Mouse (Mus musculus) lung, postnatal 0 days (tissue): ENCODE results near the gene Cdkal1. TPM values are rescaled to one million over a fixed set of nuclear protein-coding genes. Genes with fewer than 3 reads are reported as not detected.

Experiments used
- ATAC-seq: fragments of 200-750 bp; cut with Nextera tagmentation; 2 replicates; pipeline ENCODE4 v1.8.0; 2017; ENCODE audit warnings: moderate library complexity
- DNase-seq: peaks from one replicate; pipeline ENCODE4 v3.0.0-alpha.2; 2016; ENCODE audit warnings: low spot score
- H3K27ac ChIP-seq: fragments of 300-500 bp; sonication (generic); 2 replicates; pipeline ENCODE4 v1.5.1; 2014; ENCODE audit warnings: antibody characterized with exemption, mild to moderate bottlenecking, low read length, mixed read lengths
- H3K27me3 ChIP-seq: fragments of 300-500 bp; sonication (generic); replicated peaks from 2 replicates; pipeline ENCODE4 v1.6.1; 2014; ENCODE audit warnings: low read length, mixed read lengths; ENCODE audit not compliant: insufficient read depth
- H3K36me3 ChIP-seq: fragments of 300-500 bp; sonication (generic); 2 replicates; pipeline ENCODE4 v1.6.1; 2014; ENCODE audit warnings: low read length, mixed read lengths; ENCODE audit not compliant: insufficient read depth
- H3K4me1 ChIP-seq: fragments of 300-500 bp; sonication (generic); 2 replicates; pipeline ENCODE4 v1.6.1; 2014; ENCODE audit warnings: antibody characterized with exemption, low read depth, low read length, mixed read lengths; ENCODE audit not compliant: insufficient read depth
- H3K4me2 ChIP-seq: fragments of 300-500 bp; sonication (generic); replicated peaks from 2 replicates; pipeline ENCODE4 v1.6.1; 2014; ENCODE audit warnings: low read depth, mild to moderate bottlenecking, low read length, moderate library complexity, mixed read lengths
- H3K4me3 ChIP-seq: fragments of 300-500 bp; sonication (generic); 2 replicates; pipeline ENCODE4 v1.5.1; 2014; ENCODE audit warnings: low read depth, low read length
- H3K9ac ChIP-seq: fragments of 300-500 bp; sonication (generic); replicated peaks from 2 replicates; pipeline ENCODE4 v1.6.1; 2014; ENCODE audit warnings: low read depth, mild to moderate bottlenecking
- H3K9me3 ChIP-seq: fragments of 300-500 bp; sonication (generic); 2 replicates; pipeline ENCODE4 v1.6.1; 2016; ENCODE audit warnings: low read length, mixed read lengths
- CTCF ChIP-seq: IDR thresholded peaks from 2 replicates; pipeline ENCODE4 v1.5.1; 2016; ENCODE audit warnings: antibody characterized with exemption, mild to moderate bottlenecking
- EP300 ChIP-seq: IDR thresholded peaks from 2 replicates; pipeline ENCODE4 v1.6.1; 2016; ENCODE audit warnings: antibody characterized with exemption, mild to moderate bottlenecking, control low read depth
- WGBS: fragments of 180-500 bp; shearing (Covaris S2); extraction: QIAGEN DNeasy Blood & Tissue Kit; methylation state at CpG from one replicate; pipeline ENCODE4 v1.1.7; 2014; 5-methylcytosine and 5-hydroxymethylcytosine counted together
- polyA plus RNA-seq: library from polyadenylated mRNA; unstranded; fragments of >200 nt; fragmentation: Nextera tagmentation; extraction: Ambion mirVana; gene quantifications from 2 replicates; pipeline ENCODE4 v1.2.1, GENCODE M21; 2015

Cdkal1 gene
- polyA plus RNA-seq, 1 experiment from 2014 or later: 14.7 TPM

- no peaks in the 10 kb centered on the region for H3K9me3 ChIP-seq
- ATAC-seq: no peak
- no peak for DNase-seq
- no peak overlapping the region for H3K9ac ChIP-seq
- H3K4me2 ChIP-seq: no peak overlapping the region
- 26% methylated on average over 6 of the region's 6 CpGs for WGBS
- TF ChIP-seq EP300: no peak
- no peak for TF ChIP-seq CTCF
- no peak overlapping the region for H3K4me3 ChIP-seq
- H3K4me1 ChIP-seq: peaks cover 5% of the 10 kb centered on the region; the same call in 1 of the 2 replicates
- H3K27me3 ChIP-seq: no peaks in the 10 kb centered on the region
- H3K27ac ChIP-seq: 0 out of 2 replicates have a peak overlapping the region, but pooled peaks have one; percentile 7
- H3K36me3 ChIP-seq: no peaks in the 10 kb centered on the region
These were observed 655.8 kb downstream of the Cdkal1 start for GRCm38 (mm10) chr13:29199679-29200078.

DNA sequence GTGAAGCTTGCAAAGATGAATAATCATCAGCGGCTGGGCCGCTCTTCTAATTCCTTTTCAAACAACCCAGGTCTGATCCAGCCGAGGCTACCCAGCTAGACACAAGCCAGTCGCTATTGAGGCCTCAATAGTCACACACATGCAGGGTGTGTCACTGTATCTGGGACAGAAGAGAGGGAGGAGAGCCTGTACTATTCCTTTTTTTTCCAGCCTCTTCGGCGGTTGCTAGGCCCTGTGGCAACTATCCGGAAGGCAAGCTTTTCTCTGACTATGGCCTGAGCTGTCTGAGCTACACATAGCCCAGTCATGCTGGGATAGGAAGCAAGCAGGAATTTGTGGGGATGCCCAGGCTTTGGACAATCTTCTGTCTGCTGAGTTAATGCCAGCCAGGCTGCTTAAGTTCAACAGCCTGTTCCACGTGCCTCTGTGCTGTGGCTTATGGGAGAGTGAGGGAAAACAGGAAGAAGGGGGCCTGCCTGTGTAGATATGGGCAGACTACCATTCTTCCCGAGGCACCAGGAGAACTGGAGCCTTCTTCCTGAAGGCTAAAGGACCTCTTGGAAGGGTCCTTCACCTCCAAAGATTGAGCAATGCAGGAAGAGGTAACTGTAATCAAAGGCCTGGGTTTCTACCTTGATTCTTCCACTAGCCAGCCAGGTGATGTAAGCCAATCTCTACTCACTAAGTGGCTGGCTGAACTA lies 658.5 kb downstream of the Cdkal1 start:
- Histone ChIP-seq H3K36me3 (no peaks in the 10 kb centered on the region), H3K9ac (no peak overlapping the region), H3K27me3 (no peaks in the 10 kb centered on the region), H3K4me2 (no peak overlapping the region), H3K4me3 (no peak overlapping the region), H3K9me3 (no peaks in the 10 kb centered on the region), H3K4me1 (peaks cover 5% of the 10 kb centered on the region; the same call in 1 of the 2 replicates), H3K27ac (peak overlapping the region; percentile 49)
- DNase-seq (peak; percentile 82), ATAC-seq (peak; percentile 90)
- WGBS: 52% methylated on average over 9 of the region's 9 CpGs
- no peak for TF ChIP-seq CTCF
- peak; percentile 69 for TF ChIP-seq EP300

DNA sequence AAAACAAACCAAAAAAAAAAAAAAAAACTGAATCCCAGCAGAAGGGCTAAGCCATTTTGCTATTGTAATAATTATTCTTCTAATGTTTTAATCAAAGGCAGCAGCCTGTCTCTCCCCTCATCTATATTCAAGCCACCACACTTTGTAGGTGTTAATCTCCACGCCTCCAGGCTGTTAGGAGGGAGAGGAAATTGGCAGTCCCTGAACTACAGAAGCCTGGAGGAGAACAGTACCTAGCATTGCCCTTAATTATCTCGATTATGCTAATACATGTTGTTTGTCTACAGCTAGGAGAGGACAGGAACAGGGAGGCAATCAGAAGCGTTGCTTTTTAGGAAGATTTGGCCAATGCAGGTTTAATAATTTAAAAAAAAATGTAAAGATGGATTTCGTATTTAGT lies 659.8 kb downstream of the Cdkal1 start:
- no peak for ATAC-seq
- no peak overlapping the region for H3K27ac ChIP-seq
- TF ChIP-seq EP300 (no peak), CTCF (no peak)

GRCm38 (mm10) chr13:29194946-29195345 lies 660.5 kb downstream of the Cdkal1 start:
- H3K9ac ChIP-seq: no peak overlapping the region
- no peaks in the 10 kb centered on the region for H3K9me3 ChIP-seq
- H3K27me3 ChIP-seq: no peaks in the 10 kb centered on the region
- H3K4me2 ChIP-seq: no peak overlapping the region
- peaks cover 5% of the 10 kb centered on the region; the same call in 1 of the 2 replicates for H3K4me1 ChIP-seq
- no peak overlapping the region for H3K27ac ChIP-seq
- no peak overlapping the region for H3K4me3 ChIP-seq
- ATAC-seq (no peak), DNase-seq (no peak)
- TF ChIP-seq CTCF (no peak), EP300 (no peak)
- H3K36me3 ChIP-seq: no peaks in the 10 kb centered on the region
- 85% methylated on average over 4 of the region's 4 CpGs for WGBS

More for the DNA sequence above, 659.8 kb downstream of the Cdkal1 start:
- H3K4me3 ChIP-seq: no peak overlapping the region
- H3K27me3 ChIP-seq: no peaks in the 10 kb centered on the region
- 70% methylated on average over 4 of the region's 4 CpGs for WGBS
- H3K4me1 ChIP-seq: peaks cover 5% of the 10 kb centered on the region; the same call in 1 of the 2 replicates
- no peak overlapping the region for H3K9ac ChIP-seq
- no peak overlapping the region for H3K4me2 ChIP-seq
- H3K36me3 ChIP-seq: no peaks in the 10 kb centered on the region
- no peaks in the 10 kb centered on the region for H3K9me3 ChIP-seq
- no peak for DNase-seq

DNA sequence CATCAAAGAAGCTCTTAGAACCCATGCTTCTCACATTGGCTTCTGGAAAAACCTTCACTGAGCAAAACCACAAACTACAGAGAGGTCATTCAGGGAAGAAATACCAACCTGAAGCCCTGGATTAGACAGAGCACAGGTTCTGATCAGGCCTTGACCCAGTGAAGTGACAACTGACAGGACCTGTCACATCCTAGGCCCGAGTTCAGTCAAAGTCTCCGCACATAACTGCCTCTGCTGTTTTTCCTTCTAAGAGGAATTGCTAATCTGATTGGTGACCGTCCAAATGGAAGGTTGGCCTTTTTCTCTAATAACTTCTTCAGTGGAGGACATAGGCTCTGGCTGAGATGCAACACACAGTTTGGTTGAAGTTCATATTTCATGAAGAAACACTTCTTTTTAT lies 662.8 kb downstream of the Cdkal1 start:
- Histone ChIP-seq H3K4me1 (no peaks in the 10 kb centered on the region), H3K36me3 (no peaks in the 10 kb centered on the region), H3K9me3 (no peaks in the 10 kb centered on the region), H3K27me3 (no peaks in the 10 kb centered on the region), H3K9ac (no peak overlapping the region), H3K27ac (no peak overlapping the region), H3K4me2 (no peak overlapping the region), H3K4me3 (no peak overlapping the region)
- WGBS: 47% methylated on average over 3 of the region's 3 CpGs
- no peak for ATAC-seq
- peak; percentile 47 for DNase-seq
- TF ChIP-seq CTCF: no peak
- no peak for TF ChIP-seq EP300

DNA sequence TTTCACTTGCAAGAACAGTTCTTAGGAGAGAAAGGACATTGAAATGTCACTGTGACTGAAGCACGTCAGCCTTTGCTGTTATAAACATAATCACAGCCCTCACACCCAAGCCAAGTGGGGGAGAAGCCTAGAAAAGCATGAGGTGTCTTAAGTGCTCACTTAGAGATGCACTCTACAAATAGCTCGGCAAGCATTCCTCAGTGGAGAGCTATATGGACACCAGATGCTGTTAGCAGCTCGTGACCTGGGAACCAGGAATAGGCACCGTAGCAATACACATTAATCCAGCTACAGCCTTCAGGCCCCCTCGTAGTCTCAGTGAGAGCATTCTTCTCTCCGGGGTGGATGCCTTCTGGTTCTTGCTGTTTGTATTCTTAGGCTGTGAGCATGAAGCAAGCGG lies 664.9 kb downstream of the Cdkal1 start:
- TF ChIP-seq EP300 (no peak), CTCF (no peak)
- Histone ChIP-seq H3K4me3 (no peak overlapping the region), H3K9me3 (no peaks in the 10 kb centered on the region), H3K27ac (no peak overlapping the region), H3K4me2 (no peak overlapping the region), H3K36me3 (no peaks in the 10 kb centered on the region), H3K9ac (no peak overlapping the region), H3K4me1 (no peaks in the 10 kb centered on the region), H3K27me3 (no peaks in the 10 kb centered on the region)
- no peak for DNase-seq
- WGBS: 58% methylated on average over 7 of the region's 7 CpGs
- peak; percentile 55; the same call in 1 of the 2 replicates for ATAC-seq
